Mouse (Mus musculus): ENCODE data around the gene Sec63. TPM values are rescaled to one million over a fixed set of nuclear protein-coding genes. Genes with fewer than 3 reads are reported as not detected.
A peak's percentile ranks its signal among the peaks of the same experiment; 100 is the strongest.

The Sec63 gene
- polyA plus RNA-seq, 1 experiment from 2014 or later = 11.2 TPM

DNA sequence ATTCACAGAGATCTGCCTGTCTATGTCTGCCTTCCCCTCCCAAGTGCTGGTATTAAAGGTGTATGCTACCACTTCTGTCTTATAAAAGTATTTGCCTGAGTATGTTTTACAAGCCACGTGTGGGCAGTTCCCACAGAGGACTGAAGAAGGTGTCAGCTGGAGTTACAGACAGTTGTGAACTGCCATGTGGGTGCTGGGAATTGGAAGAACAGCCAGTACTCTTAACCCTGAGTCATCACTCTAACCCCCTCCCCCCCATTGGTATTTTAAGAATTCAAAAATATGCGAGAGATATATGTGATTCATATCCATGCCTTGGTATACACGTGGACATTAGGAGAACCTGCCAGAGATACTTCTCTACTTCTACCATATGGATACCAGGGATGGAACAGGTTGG lies 20.4 kb downstream of the Sec63 start:
- no peaks in the 10 kb centered on the region for H3K36me3 ChIP-seq (ENCODE audit: control insufficient read depth, insufficient read depth)
- no peak for ATAC-seq (ENCODE audit: low read depth)
- 41% methylated on average over 3 of the region's 3 CpGs for WGBS (ENCODE audit: insufficient replicate concordance)

DNA sequence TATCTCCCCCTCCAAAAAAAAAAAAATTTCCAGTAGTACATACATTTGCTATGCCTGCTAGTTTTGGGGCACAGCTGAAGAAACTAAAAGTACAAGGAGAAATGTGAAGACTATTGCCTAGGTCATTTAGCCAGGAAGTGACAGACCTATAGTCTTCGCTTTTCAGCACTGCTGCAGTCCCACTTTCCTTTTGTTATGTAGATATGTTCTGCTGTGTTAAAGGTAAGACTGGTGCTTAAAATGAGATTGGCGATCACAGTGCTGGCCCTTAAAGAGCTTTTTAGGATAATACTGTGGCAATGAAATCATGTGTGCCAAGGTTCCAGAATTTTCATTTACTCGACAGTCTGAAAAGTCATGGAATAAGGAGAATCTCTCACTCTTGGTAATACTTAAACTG lies 39.6 kb downstream of the Sec63 start:
- ATAC-seq (ENCODE audit: low read depth) = no peak
- H3K36me3 ChIP-seq (ENCODE audit: control insufficient read depth, insufficient read depth) = 0 out of 2 replicates have a peak, but pooled peaks cover 2% of the 10 kb centered on the region
- 75% methylated on average over 3 of the region's 3 CpGs for WGBS (ENCODE audit: insufficient replicate concordance)

More for the DNA sequence above, 20.4 kb downstream of the Sec63 start:
- H3K27ac ChIP-seq (ENCODE audit: low read length) = no peak overlapping the region
- H3K27me3 ChIP-seq (ENCODE audit: control insufficient read depth, insufficient read depth, low read depth, low read length) = no peaks in the 10 kb centered on the region
- H3K4me3 ChIP-seq (ENCODE audit: low read depth, low read length) = no peak overlapping the region
- H3K4me2 ChIP-seq (ENCODE audit: low read depth, low read length) = no peak overlapping the region
- H3K4me1 ChIP-seq (ENCODE audit: control insufficient read depth, low read depth, low read length) = no peaks in the 10 kb centered on the region
- H3K9me3 ChIP-seq (replicated peaks; ENCODE audit: control insufficient read depth, low read length) = no peaks in the 10 kb centered on the region
- no peak overlapping the region for H3K9ac ChIP-seq (ENCODE audit: low read depth, low read length)

DNA sequence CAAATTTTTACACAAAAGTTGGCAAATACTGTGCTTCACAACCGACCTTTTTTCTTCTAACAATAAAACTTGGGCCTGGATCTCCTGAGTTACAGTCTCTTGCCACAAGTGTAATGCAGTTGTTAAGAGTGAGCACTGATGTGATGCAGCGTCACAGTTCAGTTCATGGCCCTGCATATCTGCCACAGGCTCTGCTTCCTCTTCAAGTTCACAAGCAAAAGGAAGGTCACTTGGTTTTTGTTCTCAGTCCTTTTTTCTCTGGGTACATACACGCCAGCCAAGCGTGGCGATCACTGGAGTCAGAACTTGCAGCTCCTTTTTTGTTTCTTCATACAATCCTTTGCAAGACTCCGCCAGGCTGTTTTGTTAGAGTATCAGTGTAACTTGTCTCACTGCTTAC lies 64.6 kb downstream of the Sec63 start:
- Histone ChIP-seq H3K27ac (ENCODE audit: low read length) (no peak overlapping the region), H3K4me1 (ENCODE audit: control insufficient read depth, low read depth, low read length) (no peaks in the 10 kb centered on the region), H3K9me3 (replicated peaks; ENCODE audit: control insufficient read depth, low read length) (no peaks in the 10 kb centered on the region), H3K4me2 (ENCODE audit: low read depth, low read length) (no peak overlapping the region), H3K9ac (ENCODE audit: low read depth, low read length) (no peak overlapping the region), H3K27me3 (ENCODE audit: control insufficient read depth, insufficient read depth, low read depth, low read length) (no peaks in the 10 kb centered on the region), H3K4me3 (ENCODE audit: low read depth, low read length) (no peak overlapping the region), H3K36me3 (ENCODE audit: control insufficient read depth, insufficient read depth) (peaks cover 20% of the 10 kb centered on the region)
- no peak for ATAC-seq (ENCODE audit: low read depth)
- WGBS (ENCODE audit: insufficient replicate concordance) = 76% methylated on average over 6 of the region's 6 CpGs

More for the DNA sequence above, 39.6 kb downstream of the Sec63 start:
- H3K4me1 ChIP-seq (ENCODE audit: control insufficient read depth, low read depth, low read length) = no peaks in the 10 kb centered on the region
- no peak overlapping the region for H3K9ac ChIP-seq (ENCODE audit: low read depth, low read length)
- H3K27ac ChIP-seq (ENCODE audit: low read length) = no peak overlapping the region
- no peak overlapping the region for H3K4me2 ChIP-seq (ENCODE audit: low read depth, low read length)
- H3K27me3 ChIP-seq (ENCODE audit: control insufficient read depth, insufficient read depth, low read depth, low read length) = no peaks in the 10 kb centered on the region
- H3K4me3 ChIP-seq (ENCODE audit: low read depth, low read length) = no peak overlapping the region
- H3K9me3 ChIP-seq (replicated peaks; ENCODE audit: control insufficient read depth, low read length) = no peaks in the 10 kb centered on the region

DNA sequence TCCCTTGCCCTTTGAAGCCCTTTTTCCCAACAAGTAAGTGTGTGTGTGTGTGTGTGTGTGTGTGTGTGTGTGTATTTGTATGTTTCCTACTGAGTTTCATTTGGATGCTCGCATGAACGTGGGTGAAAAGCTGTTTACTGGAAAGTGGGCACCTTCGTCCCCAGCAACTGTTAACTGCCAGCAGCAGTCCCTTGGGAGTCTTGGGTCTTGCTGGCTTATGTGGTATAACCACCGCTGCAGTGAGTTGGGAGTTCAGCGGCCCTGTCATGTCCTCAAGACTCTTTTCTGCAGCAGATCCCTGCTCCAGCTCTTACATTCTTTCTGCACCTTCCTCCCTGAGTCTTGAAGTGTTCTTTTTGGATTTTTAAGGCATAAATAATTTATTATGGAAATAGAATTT lies 65.9 kb downstream of the Sec63 start:
- no peaks in the 10 kb centered on the region for H3K4me1 ChIP-seq (ENCODE audit: control insufficient read depth, low read depth, low read length)
- H3K4me2 ChIP-seq (ENCODE audit: low read depth, low read length) = no peak overlapping the region
- WGBS (ENCODE audit: insufficient replicate concordance) = 84% methylated on average over 5 of the region's 5 CpGs
- H3K4me3 ChIP-seq (ENCODE audit: low read depth, low read length) = no peak overlapping the region
- no peaks in the 10 kb centered on the region for H3K9me3 ChIP-seq (replicated peaks; ENCODE audit: control insufficient read depth, low read length)
- ATAC-seq (ENCODE audit: low read depth) = no peak
- no peaks in the 10 kb centered on the region for H3K27me3 ChIP-seq (ENCODE audit: control insufficient read depth, insufficient read depth, low read depth, low read length)
- no peak overlapping the region for H3K27ac ChIP-seq (ENCODE audit: low read length)
- H3K9ac ChIP-seq (ENCODE audit: low read depth, low read length) = no peak overlapping the region
- peaks cover 18% of the 10 kb centered on the region for H3K36me3 ChIP-seq (ENCODE audit: control insufficient read depth, insufficient read depth)

DNA sequence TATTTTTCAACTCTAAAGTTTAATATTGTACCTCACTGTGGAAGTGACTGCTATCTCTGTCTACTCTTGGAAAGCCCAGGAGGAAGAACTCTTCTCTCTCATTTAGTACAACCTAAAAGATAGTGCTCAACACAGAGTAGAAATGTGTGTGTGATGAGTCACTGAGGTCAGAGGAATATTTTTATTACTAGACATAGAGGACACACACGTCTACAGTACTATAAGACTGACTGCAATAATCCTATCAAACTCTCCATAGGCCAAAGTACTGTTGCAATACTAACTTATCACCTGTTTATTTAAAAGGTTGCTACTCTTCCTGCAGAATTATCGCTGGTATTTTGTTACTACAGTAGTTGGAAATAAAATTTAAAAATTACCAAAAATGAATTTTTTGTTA lies 68.7 kb downstream of the Sec63 start:
- H3K27me3 ChIP-seq (ENCODE audit: control insufficient read depth, insufficient read depth, low read depth, low read length) = no peaks in the 10 kb centered on the region
- no peak overlapping the region for H3K4me3 ChIP-seq (ENCODE audit: low read depth, low read length)
- no peak for ATAC-seq (ENCODE audit: low read depth)
- 59% methylated on average over 2 of the region's 2 CpGs for WGBS (ENCODE audit: insufficient replicate concordance)
- no peaks in the 10 kb centered on the region for H3K9me3 ChIP-seq (replicated peaks; ENCODE audit: control insufficient read depth, low read length)
- peaks cover 13% of the 10 kb centered on the region for H3K36me3 ChIP-seq (ENCODE audit: control insufficient read depth, insufficient read depth)
- no peak overlapping the region for H3K4me2 ChIP-seq (ENCODE audit: low read depth, low read length)
- no peak overlapping the region for H3K27ac ChIP-seq (ENCODE audit: low read length)
- H3K4me1 ChIP-seq (ENCODE audit: control insufficient read depth, low read depth, low read length) = no peaks in the 10 kb centered on the region
- H3K9ac ChIP-seq (ENCODE audit: low read depth, low read length) = no peak overlapping the region

DNA sequence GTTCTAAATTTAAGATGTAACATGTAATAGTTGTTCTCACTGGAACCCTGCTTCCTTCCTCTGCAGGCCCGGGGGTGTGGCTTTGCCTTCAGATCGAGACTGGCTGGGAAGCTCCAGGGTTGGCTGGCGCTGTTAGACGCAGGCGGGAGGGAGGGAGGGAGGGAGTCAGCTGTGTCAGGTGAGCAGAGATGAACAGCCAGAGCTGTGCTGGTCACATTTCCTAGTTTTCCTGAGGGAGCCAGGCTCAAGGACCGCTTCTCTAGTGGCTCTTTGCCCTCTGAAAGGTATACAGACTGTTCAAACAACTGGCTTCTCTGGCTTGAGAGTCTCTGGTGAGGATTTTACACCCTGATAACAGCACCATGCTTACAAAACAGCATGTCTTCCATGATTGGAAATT lies 69.1 kb downstream of the Sec63 start:
- peaks cover 13% of the 10 kb centered on the region for H3K36me3 ChIP-seq (ENCODE audit: control insufficient read depth, insufficient read depth)
- H3K9ac ChIP-seq (ENCODE audit: low read depth, low read length) = no peak overlapping the region
- WGBS (ENCODE audit: insufficient replicate concordance) = 58% methylated on average over 6 of the region's 6 CpGs

DNA sequence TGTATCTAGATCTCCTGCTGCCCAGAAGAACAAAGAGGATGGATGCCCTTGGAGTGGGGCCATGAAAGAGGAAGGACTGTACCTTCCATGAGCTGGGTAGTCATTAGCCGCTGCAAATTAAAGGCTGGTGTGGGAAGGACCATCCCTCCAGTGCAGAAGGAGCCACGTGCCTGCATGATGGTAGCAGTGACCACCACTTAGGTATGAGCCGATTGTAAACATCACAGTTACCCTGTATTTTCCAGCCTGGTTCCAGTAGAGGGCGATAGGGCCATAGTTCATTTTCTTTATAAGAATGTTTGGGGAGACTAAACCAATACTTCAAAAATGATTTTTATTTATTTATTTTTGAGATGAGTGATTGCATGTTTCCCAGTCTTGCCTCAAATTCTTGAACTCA lies 71.4 kb downstream of the Sec63 start:
- Histone ChIP-seq H3K4me2 (ENCODE audit: low read depth, low read length) (no peak overlapping the region), H3K9me3 (replicated peaks; ENCODE audit: control insufficient read depth, low read length) (no peaks in the 10 kb centered on the region), H3K36me3 (ENCODE audit: control insufficient read depth, insufficient read depth) (peaks cover 13% of the 10 kb centered on the region), H3K27ac (ENCODE audit: low read length) (no peak overlapping the region), H3K4me3 (ENCODE audit: low read depth, low read length) (no peak overlapping the region), H3K27me3 (ENCODE audit: control insufficient read depth, insufficient read depth, low read depth, low read length) (no peaks in the 10 kb centered on the region), H3K9ac (ENCODE audit: low read depth, low read length) (no peak overlapping the region), H3K4me1 (ENCODE audit: control insufficient read depth, low read depth, low read length) (no peaks in the 10 kb centered on the region)
- ATAC-seq (ENCODE audit: low read depth) = no peak
- WGBS (ENCODE audit: insufficient replicate concordance) = 62% methylated on average over 4 of the region's 4 CpGs

More for the DNA sequence above, 69.1 kb downstream of the Sec63 start:
- Histone ChIP-seq H3K4me3 (ENCODE audit: low read depth, low read length) (no peak overlapping the region), H3K27me3 (ENCODE audit: control insufficient read depth, insufficient read depth, low read depth, low read length) (no peaks in the 10 kb centered on the region), H3K4me1 (ENCODE audit: control insufficient read depth, low read depth, low read length) (no peaks in the 10 kb centered on the region), H3K9me3 (replicated peaks; ENCODE audit: control insufficient read depth, low read length) (no peaks in the 10 kb centered on the region), H3K4me2 (ENCODE audit: low read depth, low read length) (no peak overlapping the region), H3K27ac (ENCODE audit: low read length) (no peak overlapping the region)
- ATAC-seq (ENCODE audit: low read depth) = peak; percentile 85

DNA sequence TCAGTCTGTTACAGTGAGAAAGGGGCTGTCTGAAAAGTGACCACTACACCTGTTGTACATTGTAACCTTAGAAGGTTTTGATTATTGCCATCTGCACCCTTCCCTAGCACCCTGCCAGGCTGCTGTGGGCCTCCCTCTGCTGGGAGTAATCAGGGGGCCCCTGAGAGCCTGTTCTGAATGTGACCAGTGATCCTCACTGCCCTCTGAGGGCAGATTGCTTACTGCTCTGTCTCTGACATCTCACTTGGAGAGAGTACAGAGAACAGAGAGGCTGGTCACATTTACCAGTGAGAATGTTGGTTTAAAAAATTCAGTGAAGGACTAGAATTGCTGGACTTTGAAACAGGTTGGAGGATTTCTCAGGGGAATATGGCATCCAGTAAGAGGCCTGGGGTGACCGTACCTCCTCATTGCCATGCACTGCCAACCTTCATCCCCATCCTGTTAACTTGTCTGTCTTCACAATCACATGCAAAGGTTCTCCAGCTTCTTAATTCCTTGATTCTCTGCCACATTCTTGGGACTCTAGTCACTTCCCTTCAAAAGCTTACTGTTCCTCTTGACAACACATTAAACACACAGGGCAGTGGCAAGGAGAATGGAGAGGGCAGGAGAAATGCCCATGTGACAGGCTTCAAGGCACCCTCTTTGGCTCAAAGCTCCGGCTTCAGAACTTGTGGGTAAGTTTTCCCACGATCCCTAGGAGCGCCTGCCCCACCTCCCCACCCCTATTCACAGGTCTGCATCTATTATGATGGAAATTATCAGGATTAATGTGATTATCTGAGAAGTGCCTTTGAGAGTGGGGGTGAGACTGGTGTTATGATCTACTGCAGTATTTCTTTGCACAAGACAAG lies 72.8 kb downstream of the Sec63 start:
- no peak overlapping the region for H3K4me2 ChIP-seq (ENCODE audit: low read depth, low read length)
- H3K27ac ChIP-seq (ENCODE audit: low read length) = no peak overlapping the region
- 69% methylated on average over 4 of the region's 4 CpGs for WGBS (ENCODE audit: insufficient replicate concordance)
- H3K36me3 ChIP-seq (ENCODE audit: control insufficient read depth, insufficient read depth) = peaks cover 8% of the 10 kb centered on the region
- H3K4me1 ChIP-seq (ENCODE audit: control insufficient read depth, low read depth, low read length) = no peaks in the 10 kb centered on the region
- no peaks in the 10 kb centered on the region for H3K9me3 ChIP-seq (replicated peaks; ENCODE audit: control insufficient read depth, low read length)
- no peak overlapping the region for H3K4me3 ChIP-seq (ENCODE audit: low read depth, low read length)
- H3K9ac ChIP-seq (ENCODE audit: low read depth, low read length) = no peak overlapping the region
- ATAC-seq (ENCODE audit: low read depth) = no peak
- no peaks in the 10 kb centered on the region for H3K27me3 ChIP-seq (ENCODE audit: control insufficient read depth, insufficient read depth, low read depth, low read length)

DNA sequence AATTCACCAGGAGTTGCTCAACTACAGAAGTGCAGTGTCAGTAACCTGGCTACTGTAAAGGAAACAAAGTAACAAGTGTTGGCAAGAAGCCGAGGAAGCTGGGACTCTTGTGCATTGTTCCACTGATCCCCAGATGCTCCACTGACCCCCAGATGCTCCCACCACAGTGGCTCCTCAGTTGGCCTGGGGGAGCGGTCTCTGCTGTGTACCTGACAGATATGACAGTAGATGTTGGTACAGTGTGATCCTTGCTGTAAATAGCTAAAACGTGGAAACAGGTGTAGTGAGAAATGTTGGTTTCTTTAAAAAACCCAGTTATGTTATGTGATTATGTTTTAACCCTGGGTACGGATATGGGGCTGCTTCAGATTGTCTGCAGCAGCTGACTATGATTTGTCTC lies 76.8 kb downstream of the Sec63 start:
- Histone ChIP-seq H3K27ac (ENCODE audit: low read length) (no peak overlapping the region), H3K4me3 (ENCODE audit: low read depth, low read length) (no peak overlapping the region), H3K9ac (ENCODE audit: low read depth, low read length) (no peak overlapping the region), H3K9me3 (replicated peaks; ENCODE audit: control insufficient read depth, low read length) (no peaks in the 10 kb centered on the region), H3K4me1 (ENCODE audit: control insufficient read depth, low read depth, low read length) (no peaks in the 10 kb centered on the region), H3K27me3 (ENCODE audit: control insufficient read depth, insufficient read depth, low read depth, low read length) (no peaks in the 10 kb centered on the region), H3K36me3 (ENCODE audit: control insufficient read depth, insufficient read depth) (peaks cover under 1% of the 10 kb centered on the region), H3K4me2 (ENCODE audit: low read depth, low read length) (no peak overlapping the region)
- 69% methylated on average over 4 of the region's 4 CpGs for whole genome bisulfite sequencing (ENCODE audit: insufficient replicate concordance)
- ATAC-seq (ENCODE audit: low read depth) = no peak
